Mouse (Mus musculus) heart, postnatal 0 days (tissue): Measurements from ENCODE around the gene Msrb1.

ENCODE experiments used
- CTCF ChIP-seq: IDR thresholded peaks from 2 replicates; pipeline ENCODE4 v1.5.1; 2016; ENCODE audit warnings: antibody characterized with exemption, control low read depth, low read depth
- EP300 ChIP-seq: IDR thresholded peaks from 2 replicates; pipeline ENCODE4 v1.6.1; 2016; ENCODE audit warnings: antibody characterized with exemption, low read depth

- no peak for TF ChIP-seq EP300
- TF ChIP-seq CTCF: no peak
These were observed 44.4 kb downstream of the Msrb1 start for GRCm38 (mm10) chr17:24780821-24781220.
